Mouse (Mus musculus) frontal cortex, adult 2 months (tissue): Measurements from ENCODE around the gene Sp4. TPM values are rescaled to one million over a fixed set of nuclear protein-coding genes. Genes with fewer than 3 reads are reported as not detected.

Experiments
- DNase-seq, 2 experiments: peaks; one replicate each; pipeline ENCODE4 v3.0.0; 2022; ENCODE audit warnings: low spot score in 1 of 2; ENCODE audit errors: extremely low spot score in 1 of 2
- polyA plus RNA-seq: library from polyadenylated mRNA; depleted of rRNA; stranded (reverse); fragments of >200 nt; gene quantifications from 2 replicates; pipeline ENCODE4 v1.2.3, GENCODE M21; 2012; rRNA removed

Sp4 gene
- 12.5 and 13.0 TPM in 2 replicates for polyA plus RNA-seq

DNA sequence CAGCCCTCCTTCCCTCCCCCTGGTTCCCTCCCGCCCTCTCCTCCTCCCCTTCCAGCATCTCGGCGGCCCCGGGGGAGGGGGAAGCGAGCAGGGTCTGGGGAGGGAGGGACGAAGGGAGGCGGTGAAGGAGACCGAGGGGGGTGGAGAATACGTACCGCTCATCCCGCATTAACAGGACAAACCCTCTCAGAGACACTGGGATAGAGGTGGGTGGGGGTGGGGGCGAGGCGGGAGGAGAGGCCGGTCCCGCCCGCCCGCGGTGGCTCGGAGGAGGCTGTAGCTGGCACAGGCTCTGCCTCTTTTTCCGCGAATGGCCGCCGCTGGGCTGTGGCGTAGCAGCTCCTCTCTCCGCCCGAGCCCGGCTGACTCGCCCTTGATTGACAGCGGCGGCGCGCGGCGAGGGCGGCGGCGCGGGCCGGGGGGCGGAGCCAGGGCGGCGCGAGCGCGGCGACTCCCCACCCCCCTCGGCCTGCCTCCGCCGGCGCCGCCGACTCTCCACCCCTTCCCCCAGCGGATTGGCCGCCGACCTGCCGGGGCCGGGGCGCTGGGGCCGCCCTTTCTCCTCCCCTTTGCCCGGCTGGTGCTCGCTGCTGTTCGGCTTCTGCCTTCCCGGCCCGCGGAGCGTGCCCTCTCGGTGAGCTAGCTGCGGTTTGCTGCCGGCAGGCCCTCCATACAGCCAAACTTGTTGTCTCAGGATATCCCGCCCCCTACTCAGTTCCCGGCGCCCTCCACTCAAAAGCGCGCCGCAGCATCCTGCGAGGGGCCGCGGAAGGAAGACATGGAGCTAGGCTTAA lies at the start of gene Sp4:
Gene Sp4, minus strand, starts transcription at position 369 of the 794 bp plus-strand sequence.
- DNase-seq = peak; percentile 86 to 91

DNA sequence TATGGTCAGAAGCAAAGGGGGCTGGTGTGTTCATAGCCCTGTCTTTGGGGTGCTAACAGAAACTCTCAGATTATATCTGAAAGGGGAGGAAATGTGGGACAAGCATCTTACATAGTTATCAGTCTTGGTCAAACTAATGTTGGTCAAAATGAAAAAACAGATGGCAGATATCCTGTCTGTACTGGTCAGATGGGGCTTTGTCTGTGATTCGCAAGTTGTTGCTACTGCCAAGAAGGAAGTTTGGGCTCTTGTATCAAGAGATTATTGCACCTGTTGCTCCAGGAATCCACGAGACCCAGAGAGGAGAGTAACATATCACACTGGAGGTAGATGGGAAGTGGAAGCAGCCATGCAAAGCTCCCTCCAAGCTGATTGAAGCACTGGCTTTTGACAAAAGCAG lies 37.9 kb upstream of the Sp4 start:
- DNase-seq = no peak

DNA sequence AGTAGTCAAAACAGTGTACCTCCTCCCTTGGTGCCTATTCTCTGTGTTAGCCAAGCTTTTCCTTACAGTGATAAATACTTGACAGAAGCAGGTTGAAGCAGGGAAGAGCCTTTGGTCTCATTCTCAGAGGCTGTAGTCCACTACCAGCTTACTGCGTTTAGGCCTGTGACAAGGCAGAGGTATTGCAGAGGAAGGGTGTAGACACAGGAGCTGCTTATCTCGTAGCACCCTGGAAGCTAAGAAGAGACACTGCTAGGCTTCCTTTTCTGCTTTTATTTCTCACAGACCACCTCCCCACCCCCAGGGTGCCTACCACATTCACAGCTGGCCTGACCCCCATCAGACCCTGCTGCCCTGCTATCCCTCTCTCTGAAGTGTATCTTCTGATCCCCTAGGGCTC lies 37.0 kb upstream of the Sp4 start:
- no peak for DNase-seq

- no peak for DNase-seq
Observed at GRCm38 (mm10) chr12:118337291-118337690, 36.1 kb upstream of the Sp4 start.

GRCm38 (mm10) chr12:118328739-118329249 lies 27.6 kb upstream of the Sp4 start:
- DNase-seq = no peak

- DNase-seq = no peak
Observed at GRCm38 (mm10) chr12:118327566-118327965, 26.3 kb upstream of the Sp4 start.

- DNase-seq = no peak
Observed at GRCm38 (mm10) chr12:118326161-118326560, 24.9 kb upstream of the Sp4 start.

GRCm38 (mm10) chr12:118320076-118320475 lies 18.8 kb upstream of the Sp4 start:
- DNase-seq = no peak

DNA sequence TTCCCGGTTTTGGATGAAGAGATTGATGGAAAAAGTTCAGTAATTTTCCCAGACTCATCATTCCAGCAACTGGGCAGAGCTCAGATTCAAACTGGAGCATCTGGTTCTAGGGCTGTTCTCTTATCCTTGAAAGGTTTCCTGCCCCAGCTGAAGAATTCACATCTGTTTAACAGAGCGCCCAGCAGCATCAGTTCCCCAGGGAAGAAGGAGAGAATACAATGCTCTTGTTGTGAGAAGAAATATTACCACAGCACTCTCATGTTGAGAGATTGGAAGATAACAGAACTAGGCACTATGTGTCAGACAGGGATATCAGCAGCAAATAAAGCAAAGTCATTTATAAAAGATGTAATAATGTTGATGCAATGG lies 13.2 kb upstream of the Sp4 start:
- no peak for DNase-seq

DNA sequence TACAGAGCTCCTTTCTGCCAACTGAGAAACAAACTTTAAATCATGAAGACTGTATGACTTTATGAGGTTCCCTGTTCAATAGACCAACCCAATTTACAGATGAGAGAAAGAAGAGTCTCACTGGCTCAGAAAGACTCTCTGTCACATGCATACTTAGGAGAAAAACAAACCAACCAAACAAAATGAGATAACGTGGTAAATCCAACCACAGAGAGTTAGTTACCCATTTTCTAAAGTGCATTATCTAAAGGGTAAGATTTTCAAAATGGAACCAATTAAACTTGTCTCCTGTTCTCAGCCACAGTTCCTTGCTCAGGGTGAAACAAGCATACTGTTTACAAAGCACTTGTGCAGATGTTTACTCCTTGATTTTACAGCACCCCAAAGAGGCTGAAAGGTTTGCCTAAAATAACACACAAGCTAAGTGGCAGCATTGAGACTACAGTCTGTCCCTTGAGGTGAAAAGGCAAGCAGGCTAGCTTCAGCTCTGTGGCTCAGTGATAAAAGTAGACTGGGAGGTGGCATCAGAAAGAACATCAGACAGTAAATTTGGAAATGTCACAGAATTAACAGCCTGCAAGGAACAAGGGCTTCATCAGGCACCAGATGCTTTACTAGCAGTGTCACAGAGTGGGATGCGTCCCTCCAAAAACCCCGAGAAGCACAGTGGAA lies 12.7 kb upstream of the Sp4 start:
- no peak for DNase-seq

DNA sequence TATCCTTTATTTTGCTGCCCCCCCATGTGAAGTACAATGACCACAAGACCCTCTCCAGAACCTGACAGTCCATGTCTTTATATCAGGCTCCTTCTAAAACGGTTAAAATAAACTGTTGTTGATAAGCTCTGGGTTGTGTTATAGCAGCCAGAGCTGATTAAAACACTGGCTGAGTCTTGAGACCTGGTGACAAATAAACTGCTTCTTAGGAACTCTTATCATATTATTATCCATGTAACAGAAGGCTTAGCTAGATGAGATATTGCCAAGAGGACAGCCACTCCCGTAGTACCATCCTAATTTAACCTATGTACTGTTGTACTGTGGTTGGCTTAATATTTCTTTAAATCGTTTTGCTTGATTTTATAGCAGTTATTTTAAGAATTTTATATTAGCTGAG lies 2.3 kb upstream of the Sp4 start:
- no peak for DNase-seq

DNA sequence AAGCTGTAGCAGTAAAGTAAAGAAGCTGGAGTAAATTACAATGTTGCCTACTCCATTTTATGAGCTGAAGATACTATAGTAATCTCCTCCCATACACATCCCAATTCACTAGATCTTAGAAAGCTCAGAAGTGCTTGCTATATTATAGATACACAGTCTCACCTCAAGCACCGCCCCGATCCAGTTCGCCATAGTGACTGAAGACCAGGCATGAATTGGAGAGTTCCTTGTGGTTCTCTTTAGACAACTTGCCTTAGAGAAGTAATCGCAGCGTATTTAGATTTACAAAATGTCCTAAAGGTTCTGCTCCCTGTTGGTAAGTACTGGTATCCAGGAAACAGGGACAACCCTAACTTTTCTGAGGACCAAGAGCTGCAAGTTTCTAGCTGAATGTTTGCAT lies 1.8 kb upstream of the Sp4 start:
- DNase-seq = no peak

DNA sequence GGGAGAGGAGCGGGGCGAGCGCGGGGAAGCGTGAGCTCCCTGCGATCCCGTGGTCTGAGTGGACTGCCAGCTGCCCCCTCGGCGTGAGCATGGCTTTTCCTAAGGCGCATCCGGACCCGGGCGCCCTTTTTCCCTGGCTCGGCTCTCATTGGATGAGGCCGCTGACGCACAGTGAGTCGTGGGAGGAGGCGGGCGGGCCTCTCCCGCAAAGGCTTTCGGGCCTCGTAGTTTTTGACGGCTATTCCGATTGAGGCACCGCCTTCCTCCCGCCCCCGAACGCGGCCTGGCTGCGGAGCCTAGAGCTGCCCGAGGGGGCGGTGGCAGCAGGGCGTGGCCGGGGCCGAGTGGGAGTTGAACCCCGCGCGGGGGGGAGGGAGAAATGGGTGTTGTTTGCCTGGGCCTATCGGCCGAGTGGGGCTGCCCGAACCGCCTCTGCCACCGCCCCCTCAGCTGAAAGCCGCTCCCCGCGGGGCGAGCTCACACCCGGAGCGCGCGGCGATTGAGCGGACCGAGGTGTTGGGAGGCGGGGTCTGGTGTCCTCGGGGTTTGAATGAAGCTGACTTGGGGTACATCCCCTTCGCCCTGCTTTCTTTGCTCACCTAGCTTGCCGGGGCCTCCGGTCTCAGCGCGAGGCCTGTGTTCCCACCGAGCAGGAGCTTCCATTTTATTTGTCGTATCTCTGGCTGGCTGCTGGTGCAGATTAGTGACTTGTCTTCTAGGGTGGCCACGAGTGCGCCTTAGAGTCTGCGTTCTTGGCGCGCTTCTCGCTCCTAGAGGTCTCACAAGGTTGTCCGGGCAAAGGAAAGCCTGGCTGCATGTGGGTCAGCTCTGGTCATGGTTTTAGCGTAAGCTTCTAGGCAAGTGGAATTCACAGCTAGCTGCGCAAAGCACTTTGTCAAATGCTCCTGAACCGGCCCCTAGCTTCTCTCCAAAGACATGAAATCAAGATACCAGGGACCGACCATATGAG lies 911 bp upstream of the Sp4 start:
- peak; percentile 97 to 98 for DNase-seq

GRCm38 (mm10) chr12:118300754-118301071 lies 527 bp downstream of the Sp4 start:
- no peak for DNase-seq

DNA sequence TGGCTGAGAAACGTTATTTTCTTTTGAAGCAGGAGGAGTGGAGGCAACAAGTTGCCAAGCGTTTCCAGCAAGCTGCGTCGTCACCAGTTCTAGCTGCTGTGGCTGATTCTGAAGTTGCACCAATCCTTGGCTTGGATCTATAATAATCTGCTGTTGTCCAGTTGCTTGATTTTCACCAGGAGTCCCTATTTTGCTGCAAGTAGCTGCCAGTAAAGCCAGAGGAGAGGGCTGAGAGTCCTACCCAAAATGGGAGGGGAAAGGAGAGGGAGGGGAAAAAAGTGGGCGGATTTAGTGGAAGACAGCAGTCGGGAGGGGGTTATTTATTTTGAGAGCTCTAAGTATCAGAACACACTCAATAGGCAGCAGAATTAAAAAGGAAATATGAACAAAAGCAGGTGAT lies 1.3 kb downstream of the Sp4 start:
- peak in 1 of 2 experiments; percentile 44 for DNase-seq

DNA sequence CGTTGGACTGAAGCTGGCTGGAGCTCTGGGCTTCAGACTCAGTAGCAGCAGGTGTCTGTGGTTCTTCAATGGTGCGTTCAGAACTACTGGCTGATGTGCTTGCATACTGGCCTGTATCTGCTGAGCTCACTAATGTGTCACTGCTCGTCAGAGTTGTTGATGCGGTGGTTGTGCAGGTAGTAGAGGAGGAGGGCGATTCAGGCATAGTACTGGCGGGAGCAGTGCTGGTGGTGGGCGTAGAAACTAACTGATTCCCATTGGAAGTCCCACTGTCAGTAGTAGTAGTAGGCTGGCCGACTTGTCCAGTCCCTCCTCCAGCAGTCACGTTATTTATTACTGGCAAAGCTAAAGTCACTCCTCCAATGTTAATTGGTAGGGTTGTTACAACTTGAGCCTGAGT lies 2.1 kb downstream of the Sp4 start:
- no peak for DNase-seq

- no peak for DNase-seq
Observed at GRCm38 (mm10) chr12:118298516-118298915, 2.7 kb downstream of the Sp4 start.

GRCm38 (mm10) chr12:118296236-118296635 lies 5.0 kb downstream of the Sp4 start:
- DNase-seq = no peak

GRCm38 (mm10) chr12:118295793-118296192 lies 5.4 kb downstream of the Sp4 start:
- DNase-seq = no peak

DNA sequence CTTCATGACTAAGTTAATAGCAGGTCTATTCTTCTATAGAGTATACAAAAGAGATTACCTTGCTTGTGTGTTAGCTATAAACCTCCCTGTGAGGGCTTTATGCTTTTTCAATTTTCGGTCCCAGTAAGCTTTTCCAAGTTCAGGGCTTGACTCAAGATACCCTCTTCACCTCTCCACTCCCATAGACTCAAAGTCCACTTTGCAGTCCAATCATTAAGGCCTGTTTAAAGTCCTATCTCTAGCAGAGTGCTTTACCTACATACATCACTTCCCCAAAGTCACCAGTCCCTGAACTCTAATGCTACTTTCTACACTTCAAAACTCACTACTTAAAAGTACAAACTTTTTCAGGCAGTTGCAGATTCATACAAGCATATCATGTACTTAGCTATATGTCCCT lies 12.3 kb downstream of the Sp4 start:
- no peak for DNase-seq

GRCm38 (mm10) chr12:118285099-118285498 lies 16.1 kb downstream of the Sp4 start:
- no peak for DNase-seq
